Mouse (Mus musculus): ENCODE data around the gene Cetn2.

DNA sequence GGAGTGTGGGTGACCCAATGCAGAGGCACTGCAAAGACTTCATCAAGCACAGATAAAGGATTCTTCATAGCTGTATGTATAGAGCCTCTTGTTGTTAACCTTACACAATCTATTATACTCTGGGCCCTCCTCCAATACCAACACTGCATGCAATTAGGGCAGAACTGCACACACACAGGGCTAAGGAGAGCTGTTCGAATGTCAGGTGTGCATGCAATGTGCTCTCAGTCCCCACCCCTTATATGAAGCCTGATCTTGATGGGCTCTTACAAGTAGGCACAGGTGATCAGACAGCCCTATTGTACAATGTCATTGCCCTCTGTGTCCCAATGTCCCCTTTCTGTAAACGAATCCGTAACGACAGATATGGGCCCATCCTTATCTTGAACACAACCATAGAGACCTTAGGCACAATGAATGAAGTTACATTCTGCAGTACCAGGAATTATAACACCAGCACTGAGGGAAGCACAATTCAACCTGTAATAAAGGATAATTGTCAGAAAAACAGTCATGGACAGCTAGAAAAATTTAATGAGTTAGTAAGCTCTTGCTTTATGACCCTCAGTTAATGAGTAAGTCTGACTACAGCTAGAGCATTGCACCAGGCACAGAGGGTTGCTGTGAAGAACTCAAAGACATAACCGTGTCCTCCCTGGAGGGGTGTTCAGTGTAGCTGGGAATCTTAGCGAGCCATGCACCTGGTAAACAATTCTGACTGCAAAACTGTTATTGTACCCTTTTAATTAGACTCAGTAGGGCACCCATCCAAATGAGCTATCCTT is 10.4 kb downstream of the Cetn2 start:
- no peak for TF ChIP-seq CTCF (IDR thresholded peaks at IDR 0.05; ENCODE audit: low read depth)
- TF ChIP-seq EP300 (IDR thresholded peaks at IDR 0.05; ENCODE audit: low read depth): no peak

Measured in heart, postnatal 0 days (tissue).